Mouse (Mus musculus): ENCODE results near the gene Hsd17b10. TPM values are rescaled to one million over a fixed set of nuclear protein-coding genes. Genes with fewer than 3 reads are reported as not detected.

Gene Hsd17b10
- polyA plus RNA-seq, 1 experiment from 2014 or later = 169 TPM

- H3K27me3 ChIP-seq (ENCODE audit: control insufficient read depth, insufficient read depth, low read length) = 0 out of 2 replicates have a peak, but pooled peaks cover 7% of the 10 kb centered on the region
- DNase-seq (ENCODE audit: low spot score) (no peak), ATAC-seq (ENCODE audit: insufficient read depth, low FRiP score, low TSS enrichment) (no peak)
- WGBS = 23% methylated on average over 14 of the region's 14 CpGs
- H3K4me1 ChIP-seq (ENCODE audit: control insufficient read depth, insufficient read depth, low read length) = 0 out of 2 replicates have a peak, but pooled peaks cover 2% of the 10 kb centered on the region
- peak overlapping the region; percentile 71 for H3K9ac ChIP-seq (ENCODE audit: low read length)
- peak overlapping the region; percentile 54 for H3K4me3 ChIP-seq (ENCODE audit: low read depth, low read length)
- H3K36me3 ChIP-seq (ENCODE audit: control insufficient read depth, insufficient read depth, low read length) = peaks cover 2% of the 10 kb centered on the region; the same call in 1 of the 2 replicates
- H3K4me2 ChIP-seq (ENCODE audit: low read depth) = peak overlapping the region; percentile 50
- H3K9me3 ChIP-seq (ENCODE audit: control insufficient read depth, low read length) = no peaks in the 10 kb centered on the region
- H3K27ac ChIP-seq (ENCODE audit: low read depth, low read length) = no peak overlapping the region
Observed at GRCm38 (mm10) chrX:152017186-152017585, 15.5 kb downstream of the Hsd17b10 start.

GRCm38 (mm10) chrX:152019294-152019693 lies 17.6 kb downstream of the Hsd17b10 start:
- Histone ChIP-seq H3K4me2 (ENCODE audit: low read depth) (no peak overlapping the region), H3K9me3 (ENCODE audit: control insufficient read depth, low read length) (no peaks in the 10 kb centered on the region), H3K4me1 (ENCODE audit: control insufficient read depth, insufficient read depth, low read length) (0 out of 2 replicates have a peak, but pooled peaks cover 2% of the 10 kb centered on the region), H3K36me3 (ENCODE audit: control insufficient read depth, insufficient read depth, low read length) (no peaks in the 10 kb centered on the region; the same call in 1 of the 2 replicates), H3K27me3 (ENCODE audit: control insufficient read depth, insufficient read depth, low read length) (peaks cover 10% of the 10 kb centered on the region; the same call in 1 of the 2 replicates), H3K9ac (ENCODE audit: low read length) (no peak overlapping the region), H3K27ac (ENCODE audit: low read depth, low read length) (no peak overlapping the region), H3K4me3 (ENCODE audit: low read depth, low read length) (no peak overlapping the region)
- DNase-seq (ENCODE audit: low spot score) = no peak
- WGBS = 90% methylated on average over 2 of the region's 2 CpGs
- no peak for ATAC-seq (ENCODE audit: insufficient read depth, low FRiP score, low TSS enrichment)

GRCm38 (mm10) chrX:152039865-152040264 lies 38.2 kb downstream of the Hsd17b10 start:
- no peaks in the 10 kb centered on the region for H3K4me1 ChIP-seq (ENCODE audit: control insufficient read depth, insufficient read depth, low read length)
- H3K27ac ChIP-seq (ENCODE audit: low read depth, low read length) = no peak overlapping the region
- H3K9ac ChIP-seq (ENCODE audit: low read length) = no peak overlapping the region
- DNase-seq (ENCODE audit: low spot score) (no peak), ATAC-seq (ENCODE audit: insufficient read depth, low FRiP score, low TSS enrichment) (no peak)
- no peaks in the 10 kb centered on the region for H3K9me3 ChIP-seq (ENCODE audit: control insufficient read depth, low read length)
- no peak overlapping the region for H3K4me3 ChIP-seq (ENCODE audit: low read depth, low read length)
- H3K36me3 ChIP-seq (ENCODE audit: control insufficient read depth, insufficient read depth, low read length) = no peaks in the 10 kb centered on the region
- H3K4me2 ChIP-seq (ENCODE audit: low read depth) = no peak overlapping the region
- H3K27me3 ChIP-seq (ENCODE audit: control insufficient read depth, insufficient read depth, low read length) = peaks cover 5% of the 10 kb centered on the region

GRCm38 (mm10) chrX:152047230-152047629 lies 45.6 kb downstream of the Hsd17b10 start:
- H3K4me2 ChIP-seq (ENCODE audit: low read depth) = no peak overlapping the region
- no peak for DNase-seq (ENCODE audit: low spot score)

GRCm38 (mm10) chrX:152052546-152052945 lies 50.9 kb downstream of the Hsd17b10 start:
- no peak for DNase-seq (ENCODE audit: low spot score)
- Histone ChIP-seq H3K4me1 (ENCODE audit: control insufficient read depth, insufficient read depth, low read length) (no peaks in the 10 kb centered on the region), H3K36me3 (ENCODE audit: control insufficient read depth, insufficient read depth, low read length) (no peaks in the 10 kb centered on the region), H3K9ac (ENCODE audit: low read length) (no peak overlapping the region), H3K27me3 (ENCODE audit: control insufficient read depth, insufficient read depth, low read length) (0 out of 2 replicates have a peak, but pooled peaks cover 2% of the 10 kb centered on the region), H3K9me3 (ENCODE audit: control insufficient read depth, low read length) (no peaks in the 10 kb centered on the region), H3K4me2 (ENCODE audit: low read depth) (no peak overlapping the region), H3K4me3 (ENCODE audit: low read depth, low read length) (no peak overlapping the region), H3K27ac (ENCODE audit: low read depth, low read length) (no peak overlapping the region)
- ATAC-seq (ENCODE audit: insufficient read depth, low FRiP score, low TSS enrichment) = no peak
- WGBS = 80% methylated on average over 3 of the region's 3 CpGs

More at GRCm38 (mm10) chrX:152047230-152047629, 45.6 kb downstream of the Hsd17b10 start:
- Histone ChIP-seq H3K4me1 (ENCODE audit: control insufficient read depth, insufficient read depth, low read length) (no peaks in the 10 kb centered on the region), H3K4me3 (ENCODE audit: low read depth, low read length) (no peak overlapping the region), H3K27me3 (ENCODE audit: control insufficient read depth, insufficient read depth, low read length) (peaks cover 6% of the 10 kb centered on the region; the same call in 1 of the 2 replicates), H3K9ac (ENCODE audit: low read length) (no peak overlapping the region), H3K9me3 (ENCODE audit: control insufficient read depth, low read length) (no peaks in the 10 kb centered on the region), H3K27ac (ENCODE audit: low read depth, low read length) (no peak overlapping the region), H3K36me3 (ENCODE audit: control insufficient read depth, insufficient read depth, low read length) (no peaks in the 10 kb centered on the region)
- ATAC-seq (ENCODE audit: insufficient read depth, low FRiP score, low TSS enrichment) = no peak

Other genes starting within 250 kb of the Hsd17b10 start
- gene Huwe1, start 201.0 kb upstream of the Hsd17b10 start, polyA plus RNA-seq (2014; fragmentation: Nextera tagmentation; extraction: Ambion mirVana) = 64.1 and 66.4 TPM in 2 replicates
- 4.8 and 5.8 TPM in 2 replicates for gene Ribc1, start 14.4 kb downstream of the Hsd17b10 start, polyA plus RNA-seq (2014; fragmentation: Nextera tagmentation; extraction: Ambion mirVana)
- gene Smc1a, start 14.6 kb downstream of the Hsd17b10 start, polyA plus RNA-seq (2014; fragmentation: Nextera tagmentation; extraction: Ambion mirVana) = 117 and 125 TPM in 2 replicates
- 0.94 and 1.8 TPM in 2 replicates for gene Iqsec2, start 142.4 kb downstream of the Hsd17b10 start, polyA plus RNA-seq (2014; fragmentation: Nextera tagmentation; extraction: Ambion mirVana)
- 39.3 and 42.4 TPM in 2 replicates for gene Kdm5c, start 231.2 kb downstream of the Hsd17b10 start, polyA plus RNA-seq (2014; fragmentation: Nextera tagmentation; extraction: Ambion mirVana)